8 mouse cellular contexts compared by ENCODE assay signal in genomic region chr3:128349123-128349522, GRCm38 (mm10).
DNase-seq lines count a peak whose midpoint lies in the region; ATAC-seq and TF ChIP-seq lines count a peak whose summit lies in the region.
"Not testable (repeated sequence)": the region's sequence is repeated elsewhere in the genome, so short reads cannot be mapped to it uniquely, and the experiment has no call there.

No protein-coding gene starts in this region.

- TF ChIP-seq CTCF in midbrain, postnatal 0 days (IDR thresholded peaks at IDR 0.05), result peak; percentile 91

- not testable (repeated sequence) for H3K4me3 ChIP-seq in hindbrain, embryonic 12.5 days; midbrain, postnatal 0 days (ENCODE audit: low read depth, low read length)

- DNase-seq in R1 (ENCODE audit: low read depth, low spot score), result peak; percentile 44
- DNase-seq in forelimb bud, embryonic 11.5 days (ENCODE audit: low read depth, low spot score), result peak; percentile 82
- peak; percentile 39 to 50 for DNase-seq in kidney, postnatal 36 days
- peak; percentile 11 for DNase-seq in liver
- DNase-seq in midbrain, postnatal 0 days (ENCODE audit: low spot score), result peak; percentile 87
- peak; percentile 18 for DNase-seq in telencephalon, adult 2 months (ENCODE audit: low read depth, low spot score)

- ATAC-seq in common myeloid progenitor, adult 5-6 weeks (replicated peaks; ENCODE audit: low read depth, poor library complexity, severe bottlenecking), result peak; percentile 94
- 0 out of 2 replicates have a peak, but pooled peaks have one; percentile 71 for ATAC-seq in hindbrain, embryonic 12.5 days (ENCODE audit: low FRiP score)
- not testable (repeated sequence) for ATAC-seq in midbrain, postnatal 0 days (ENCODE audit: low FRiP score)

- H3K36me3 ChIP-seq in hindbrain, embryonic 12.5 days; midbrain, postnatal 0 days (ENCODE audit: insufficient read depth, low read length): not testable (repeated sequence)

- not testable (repeated sequence) for H3K9ac ChIP-seq in hindbrain, embryonic 12.5 days; midbrain, postnatal 0 days (replicated peaks; ENCODE audit: low read length, poor library complexity, severe bottlenecking)

- not testable (repeated sequence) for H3K27me3 ChIP-seq in hindbrain, embryonic 12.5 days; midbrain, postnatal 0 days (ENCODE audit: insufficient read depth, low read length)

- not testable (repeated sequence) for H3K27ac ChIP-seq in hindbrain, embryonic 12.5 days; midbrain, postnatal 0 days (ENCODE audit: low read depth, low read length)

- H3K4me1 ChIP-seq in hindbrain, embryonic 12.5 days; midbrain, postnatal 0 days (ENCODE audit: insufficient read depth, low read length): not testable (repeated sequence)

- not testable (repeated sequence) for H3K9me3 ChIP-seq in hindbrain, embryonic 12.5 days (replicated peaks); midbrain, postnatal 0 days (ENCODE audit: low read length)

- H3K4me2 ChIP-seq in hindbrain, embryonic 12.5 days (replicated peaks); midbrain, postnatal 0 days (ENCODE audit: low read depth, low read length, poor library complexity, severe bottlenecking): not testable (repeated sequence)

- WGBS in hindbrain, embryonic 12.5 days, result 13% methylated on average over 2 of the region's 2 CpGs
- WGBS in midbrain, postnatal 0 days, result 2% methylated on average over 2 of the region's 2 CpGs

Comparison
In these comparisons a context has a peak if more than half of its experiments do, and no peak if none do; other contexts are left out.
1. DNase-seq: peak in every context shown above with its lines; median percentile 87 in midbrain, postnatal 0 days; 82 in forelimb bud, embryonic 11.5 days; 44 in kidney, postnatal 36 days; 44 in R1; 18 in telencephalon, adult 2 months; 11 in liver.